Mouse (Mus musculus) embryo, embryonic 11 days (tissue): ENCODE data around the gene Gimap8.
"Not testable (repeated sequence)": the region's sequence is repeated elsewhere in the genome, so short reads cannot be mapped to it uniquely, and the experiment has no call there.

Experiments
- DNase-seq: peaks from one replicate; pipeline ENCODE4 v3.0.0-alpha.2; 2015

The Gimap8 gene

DNA sequence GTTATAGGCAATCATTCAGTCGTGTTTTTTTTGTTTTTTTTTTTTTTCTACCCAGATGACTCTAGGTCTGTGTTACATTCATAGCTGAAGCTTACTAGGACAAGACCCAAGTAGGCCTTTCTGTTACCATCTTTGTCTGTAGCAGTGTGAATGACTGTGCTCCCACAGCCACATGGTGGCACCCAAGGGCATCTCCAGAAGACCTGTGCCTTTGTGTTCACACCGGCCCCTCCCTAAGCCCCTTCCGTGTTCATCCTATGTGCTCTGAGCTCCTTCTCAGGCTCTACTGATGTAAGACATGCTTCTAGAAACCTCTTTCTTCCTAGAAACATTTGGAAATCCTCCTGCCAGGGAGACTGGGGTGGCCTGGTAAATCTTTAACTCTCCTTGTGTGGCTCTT lies at the start of gene Gimap8:
Gene Gimap8, plus strand, starts transcription at position 240 of the 400 bp plus-strand sequence.
- peak; percentile 39 for DNase-seq

DNA sequence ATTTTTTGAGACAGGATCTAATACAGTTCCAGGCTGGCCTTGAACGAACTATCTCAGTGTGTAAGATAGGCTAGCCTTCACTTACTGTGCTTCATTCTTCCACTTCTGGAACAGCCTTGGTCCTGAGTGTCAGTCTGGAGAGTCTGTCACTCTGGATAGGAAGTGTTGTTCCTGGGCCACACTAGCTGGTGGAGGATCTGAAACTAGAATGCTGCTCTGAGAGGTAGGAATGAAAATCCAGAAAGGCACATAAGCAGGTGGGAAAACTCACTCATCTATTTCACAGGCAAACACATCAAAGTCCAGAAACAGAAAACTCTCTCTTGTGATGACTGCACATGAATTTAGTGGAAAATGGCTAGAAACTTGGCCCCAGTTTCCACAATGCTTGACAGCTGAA lies 46.4 kb upstream of the Gimap8 start:
- no peak for DNase-seq

DNA sequence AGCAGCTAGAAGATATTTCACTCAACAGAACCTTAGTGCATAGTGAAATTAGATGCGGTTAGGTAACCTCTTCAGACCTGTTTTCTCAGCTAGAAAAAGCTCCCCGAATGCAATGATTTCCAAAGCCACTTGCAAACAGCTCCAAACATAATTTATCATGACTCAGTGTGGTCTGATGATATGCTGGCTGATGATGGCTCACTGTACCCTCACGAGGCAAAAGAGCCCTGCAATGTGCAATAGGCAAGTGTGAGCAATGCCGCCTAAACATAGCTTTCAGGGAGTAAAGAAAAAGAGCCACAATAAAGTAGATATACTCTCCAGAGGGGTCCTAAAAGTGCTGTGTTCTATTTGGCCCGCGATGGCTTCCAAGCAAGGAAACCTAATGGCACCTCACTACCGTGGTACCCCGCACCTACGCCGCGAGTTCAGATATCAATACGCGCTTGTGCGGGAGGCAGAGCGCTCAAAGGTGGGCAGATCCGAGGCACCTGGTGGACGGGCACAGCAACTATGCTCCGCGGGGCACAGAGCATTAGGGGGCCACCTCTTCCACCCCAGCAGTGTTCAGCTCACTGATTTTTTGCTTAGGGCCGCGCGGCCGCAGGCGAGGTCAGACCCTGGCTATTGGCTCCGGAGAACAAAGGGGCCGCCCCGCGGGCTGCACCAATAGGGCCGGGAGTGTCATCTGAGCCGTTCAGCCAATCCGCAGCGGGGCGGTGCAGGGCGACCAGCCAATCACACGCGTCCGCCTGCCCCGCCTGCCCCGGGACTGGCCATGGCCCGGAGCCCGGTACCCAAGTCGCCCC lies 45.6 kb upstream of the Gimap8 start, which contains the start of gene Zfp775:
Gene Zfp775, plus strand, starts transcription at position 793 of the 809 bp plus-strand sequence.
- peak; percentile 97 for DNase-seq

DNA sequence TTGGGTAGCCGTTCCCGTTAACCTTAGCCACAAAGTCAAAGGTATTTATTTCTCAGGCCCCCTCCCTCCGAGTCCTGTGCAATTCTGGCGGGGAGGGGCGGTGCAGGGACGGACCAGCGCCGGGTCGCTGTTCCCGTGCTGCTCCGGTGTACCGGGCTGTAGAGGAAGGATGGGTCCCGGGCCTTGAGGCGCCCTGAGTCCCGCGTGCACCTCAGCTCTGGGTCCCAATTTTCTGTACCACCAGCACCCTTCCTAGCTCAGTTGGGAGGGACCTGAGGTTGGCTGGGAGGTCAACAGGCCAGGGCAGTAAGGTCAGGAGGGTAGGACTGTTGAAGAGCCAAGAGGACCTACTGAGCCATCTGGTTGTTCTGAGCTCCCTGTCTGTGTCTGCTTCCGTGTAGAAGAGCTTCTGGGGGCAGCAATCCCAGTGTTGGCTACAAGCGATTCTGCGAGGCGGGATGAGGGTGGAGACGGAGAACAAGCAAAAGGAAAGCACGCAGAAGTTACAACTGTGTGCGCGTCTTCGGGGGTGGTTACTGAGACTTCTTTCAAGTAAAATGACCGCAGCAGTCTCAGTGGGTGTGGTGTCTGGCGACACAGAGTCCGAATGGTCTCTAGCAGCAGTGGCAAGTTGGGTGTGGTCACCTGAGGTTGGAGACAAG lies 44.8 kb upstream of the Gimap8 start:
- peak; percentile 50 for DNase-seq

DNA sequence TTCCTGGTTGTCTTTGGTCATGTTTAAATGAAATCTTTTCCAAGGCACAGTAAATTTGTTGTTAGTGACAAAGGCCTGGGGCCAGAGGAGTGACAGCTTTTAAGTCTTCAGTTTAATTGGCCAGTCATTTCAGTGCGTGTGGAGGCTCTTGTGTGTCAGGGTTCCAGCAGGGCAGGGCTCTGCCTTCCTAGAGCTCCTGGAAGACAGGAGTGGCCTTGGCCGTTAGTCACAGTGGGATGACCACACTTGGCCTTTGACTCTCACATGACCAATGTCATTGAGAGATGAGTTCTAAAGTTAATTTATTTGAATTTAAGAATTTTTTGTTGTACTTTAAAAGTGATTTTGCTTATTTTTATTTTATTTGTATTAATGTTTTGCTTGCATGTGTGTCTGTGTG lies 38.9 kb upstream of the Gimap8 start:
- DNase-seq, result no peak

DNA sequence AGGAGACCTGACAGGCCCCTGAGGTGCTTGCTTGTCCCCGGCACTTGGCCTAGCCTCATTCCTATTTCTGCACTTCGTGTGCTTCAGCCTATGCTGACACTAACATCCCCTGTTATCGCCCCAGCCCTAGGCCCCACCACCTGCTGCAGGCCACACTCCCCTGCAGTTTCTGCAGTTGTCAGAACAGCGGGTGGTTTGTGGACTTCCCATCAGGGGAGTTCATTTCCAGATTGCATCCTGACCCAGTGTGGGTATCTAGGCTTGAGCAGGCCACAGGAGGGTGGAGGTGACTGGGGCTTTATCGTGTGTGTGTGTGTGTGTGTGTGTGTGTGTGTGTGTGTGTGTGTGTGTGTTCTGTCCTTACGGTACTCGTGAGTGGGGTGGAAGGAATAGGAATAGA lies 37.5 kb upstream of the Gimap8 start:
- no peak for DNase-seq

DNA sequence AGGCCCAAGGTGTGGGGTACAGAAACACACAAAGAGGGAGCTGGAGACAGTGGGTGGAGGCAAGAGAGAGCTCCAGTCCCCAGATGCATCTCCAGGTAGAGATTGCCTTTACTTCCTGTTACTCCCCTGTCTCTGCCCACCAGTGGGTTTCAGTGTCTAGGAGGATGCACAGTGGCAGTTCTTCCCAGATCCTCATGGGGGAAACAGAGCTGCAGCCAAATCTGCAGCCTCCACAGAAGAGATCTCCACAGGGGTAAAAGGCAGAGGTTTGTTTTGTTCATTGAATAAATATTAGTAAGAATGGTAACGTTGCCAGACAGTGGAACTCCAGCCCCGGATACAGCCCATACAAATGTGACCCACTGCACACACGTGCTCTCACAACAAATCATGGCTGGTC lies 36.4 kb upstream of the Gimap8 start:
- no peak for DNase-seq

DNA sequence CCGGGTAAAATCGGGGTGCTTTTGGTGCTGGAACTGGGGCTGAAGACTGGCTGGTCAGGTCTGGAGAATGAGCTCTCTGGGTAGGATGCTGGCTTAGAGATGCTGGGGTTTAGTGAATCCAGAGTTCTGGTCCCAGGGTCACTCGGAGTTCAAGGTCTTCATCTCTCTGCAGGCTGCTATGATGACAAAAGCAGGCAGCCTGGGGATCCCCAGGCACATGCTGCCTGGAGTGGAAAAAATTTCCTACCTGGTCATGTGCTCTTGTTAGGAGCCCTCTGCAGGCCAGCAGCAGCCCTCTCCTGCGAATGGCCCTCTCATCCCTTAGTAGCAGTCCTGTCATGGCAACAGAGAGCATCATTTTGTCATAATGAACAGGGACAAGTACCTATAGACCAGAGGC lies 33.6 kb upstream of the Gimap8 start:
- no peak for DNase-seq

DNA sequence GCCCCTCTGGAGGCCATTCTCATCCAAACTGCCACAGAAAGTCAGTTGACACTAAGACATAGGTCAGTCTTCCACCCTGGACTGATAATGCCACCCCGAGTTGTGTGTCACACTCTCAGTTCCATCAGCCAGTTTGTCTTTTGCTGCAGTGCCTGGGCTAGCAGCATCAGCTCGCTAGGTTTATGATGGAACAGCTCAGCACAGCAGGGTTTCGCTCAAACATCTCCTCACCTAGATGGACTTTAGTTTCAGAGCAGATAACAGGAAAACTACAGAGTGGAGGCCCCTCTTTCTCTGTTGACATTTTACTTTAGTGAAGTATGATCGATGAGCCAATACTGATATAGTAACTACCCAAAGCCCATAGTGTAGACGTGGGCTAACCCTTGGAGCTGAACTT lies 32.3 kb upstream of the Gimap8 start:
- no peak for DNase-seq

DNA sequence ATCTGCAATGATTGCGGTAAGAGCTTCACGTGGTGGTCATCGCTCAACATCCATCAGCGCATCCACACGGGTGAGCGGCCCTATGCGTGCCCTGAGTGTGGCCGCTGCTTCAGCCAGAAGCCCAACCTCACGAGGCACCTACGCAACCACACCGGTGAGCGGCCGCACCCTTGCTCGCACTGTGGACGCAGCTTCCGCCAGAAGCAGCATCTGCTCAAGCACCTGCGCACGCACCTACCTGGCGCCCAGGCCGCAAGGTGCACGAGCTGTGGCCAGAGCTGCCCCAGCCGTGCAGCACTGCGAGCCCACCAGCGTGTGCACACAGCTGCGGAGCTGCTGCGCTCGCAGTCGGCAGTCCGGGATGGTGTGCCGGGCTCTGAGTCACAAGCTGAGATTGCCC lies 27.0 kb upstream of the Gimap8 start:
- no peak for DNase-seq

DNA sequence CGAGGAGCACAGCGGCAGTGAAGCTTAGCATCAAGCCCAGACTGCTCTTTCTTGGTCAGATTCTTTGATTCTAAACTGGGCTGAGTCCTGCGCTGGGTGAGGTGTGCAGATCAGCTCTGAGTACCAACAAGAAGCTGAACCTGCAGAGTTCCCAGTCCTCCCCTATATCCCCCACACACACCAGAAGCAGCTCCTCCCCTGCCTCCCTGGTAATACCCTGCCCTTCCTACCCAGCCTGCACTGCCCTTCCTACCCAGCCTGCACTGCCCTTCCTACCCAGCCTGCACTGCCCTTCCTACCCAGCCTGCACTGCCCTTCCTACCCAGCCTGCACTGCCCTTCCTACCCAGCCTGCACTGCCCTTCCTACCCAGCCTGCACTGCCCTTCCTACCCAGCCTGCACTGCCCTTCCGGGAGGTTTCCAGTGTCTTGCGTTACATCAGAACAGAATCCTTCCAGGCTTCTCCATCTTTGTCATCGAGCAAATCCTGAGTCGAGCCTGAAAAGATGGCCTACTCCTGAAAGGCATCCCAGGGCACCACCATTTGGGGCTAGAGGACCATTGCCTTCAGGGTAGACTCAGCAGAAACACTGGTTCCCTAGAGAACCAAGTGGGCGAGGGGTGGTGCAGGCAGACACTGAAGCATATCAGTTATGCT lies 24.7 kb upstream of the Gimap8 start:
- not testable (repeated sequence) for DNase-seq

DNA sequence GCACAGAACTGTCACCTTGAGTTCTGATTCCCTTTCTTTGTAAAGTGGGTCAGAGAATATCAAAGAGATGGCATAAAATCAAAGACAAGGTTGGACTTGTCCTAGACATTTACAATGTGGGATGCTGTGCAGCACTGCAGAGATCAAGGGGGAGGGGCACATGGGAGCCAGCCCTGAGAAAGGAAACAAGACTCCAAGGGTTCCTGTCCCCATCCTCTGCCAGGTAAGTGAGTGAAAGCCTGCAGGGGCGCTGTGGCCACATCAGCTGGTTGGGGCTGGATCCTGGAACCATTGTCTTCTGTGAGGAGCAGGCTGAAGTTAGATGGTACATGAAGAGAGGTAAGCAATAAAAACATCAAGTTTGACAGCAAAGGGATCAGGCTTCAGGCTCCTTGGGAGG lies 23.6 kb upstream of the Gimap8 start:
- DNase-seq, result no peak

DNA sequence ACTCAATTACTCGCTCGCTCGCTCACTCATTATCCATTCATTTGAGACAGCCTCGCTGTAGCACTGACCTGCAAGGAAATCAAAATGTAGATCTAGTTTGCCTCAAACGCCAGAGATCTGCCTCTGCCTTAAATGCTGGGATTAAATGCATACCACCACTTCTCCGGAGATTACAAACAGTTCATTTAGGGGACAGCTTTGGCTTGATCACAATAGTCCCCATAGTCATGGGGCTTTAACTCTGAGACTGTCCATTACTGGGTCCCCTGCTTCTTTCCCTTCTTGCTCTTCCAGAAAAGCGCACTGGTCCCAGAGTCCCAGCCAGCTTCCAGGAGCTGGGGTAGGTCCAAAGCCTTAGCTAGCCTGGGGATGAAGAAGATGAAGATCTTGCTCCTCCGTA lies 20.6 kb upstream of the Gimap8 start, which contains the start of gene AI854703:
Gene AI854703, plus strand, starts transcription at position 301 of the 400 bp plus-strand sequence.
- no peak for DNase-seq

DNA sequence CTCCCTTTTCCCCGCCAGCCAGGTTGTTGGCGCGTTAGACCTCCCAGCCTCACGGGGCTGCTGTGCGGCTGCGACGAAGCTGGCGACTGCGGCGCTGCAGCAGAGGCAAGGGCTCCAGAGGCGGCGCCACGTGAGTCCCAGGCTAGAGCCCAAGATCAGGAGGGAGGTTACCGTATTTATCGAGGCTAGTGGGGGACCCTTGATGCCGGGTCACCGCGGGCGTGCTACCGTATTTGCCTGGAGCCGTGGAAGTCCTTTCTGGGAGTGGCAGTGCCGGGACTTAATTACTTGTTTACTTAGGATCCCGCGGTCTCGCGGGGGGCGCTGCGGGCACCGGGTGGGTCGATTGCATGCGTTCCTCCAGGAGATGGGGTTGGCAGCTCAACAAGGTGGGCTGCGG lies 20.1 kb upstream of the Gimap8 start:
- peak; percentile 85 for DNase-seq

DNA sequence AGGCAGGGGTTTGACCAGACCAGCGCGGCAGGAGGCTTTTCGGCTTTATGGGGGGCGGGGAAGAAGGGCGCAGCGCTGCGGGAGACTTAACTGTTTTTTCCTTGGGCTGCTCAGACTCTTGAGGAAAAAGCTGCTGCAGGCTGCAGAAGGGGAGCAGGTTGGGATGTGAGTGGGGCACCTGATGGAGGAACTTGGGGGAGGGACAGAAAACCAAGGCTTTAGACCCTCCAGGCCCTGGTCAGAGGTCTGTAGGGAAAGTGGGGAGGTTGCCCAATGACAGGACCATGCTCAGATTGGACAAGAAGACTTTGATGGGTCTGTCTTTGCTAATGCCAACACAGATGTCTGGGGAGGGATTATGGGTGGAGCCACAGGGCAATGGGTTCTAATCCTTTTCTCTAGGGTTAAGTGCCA lies 19.5 kb upstream of the Gimap8 start:
- no peak for DNase-seq

DNA sequence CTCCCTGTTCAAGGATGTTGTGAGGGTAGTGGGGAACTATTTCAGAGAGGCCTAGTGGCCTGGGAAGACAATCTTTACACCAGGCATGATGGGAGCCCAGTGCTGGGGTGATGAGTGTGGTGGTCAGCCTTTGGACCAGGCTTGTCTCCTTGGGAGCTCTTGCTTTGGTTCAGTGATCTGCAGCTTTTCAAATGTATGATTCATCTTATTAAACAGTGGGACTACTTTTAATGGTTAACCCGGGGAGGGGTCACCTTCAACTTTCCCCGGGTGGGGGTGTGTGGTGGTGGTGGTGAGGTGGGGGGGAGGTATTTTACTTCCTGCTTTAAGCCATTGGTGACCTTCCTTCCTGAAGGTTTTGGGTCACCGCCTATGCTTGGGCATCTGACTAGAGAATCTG lies 18.7 kb upstream of the Gimap8 start:
- DNase-seq, result no peak

DNA sequence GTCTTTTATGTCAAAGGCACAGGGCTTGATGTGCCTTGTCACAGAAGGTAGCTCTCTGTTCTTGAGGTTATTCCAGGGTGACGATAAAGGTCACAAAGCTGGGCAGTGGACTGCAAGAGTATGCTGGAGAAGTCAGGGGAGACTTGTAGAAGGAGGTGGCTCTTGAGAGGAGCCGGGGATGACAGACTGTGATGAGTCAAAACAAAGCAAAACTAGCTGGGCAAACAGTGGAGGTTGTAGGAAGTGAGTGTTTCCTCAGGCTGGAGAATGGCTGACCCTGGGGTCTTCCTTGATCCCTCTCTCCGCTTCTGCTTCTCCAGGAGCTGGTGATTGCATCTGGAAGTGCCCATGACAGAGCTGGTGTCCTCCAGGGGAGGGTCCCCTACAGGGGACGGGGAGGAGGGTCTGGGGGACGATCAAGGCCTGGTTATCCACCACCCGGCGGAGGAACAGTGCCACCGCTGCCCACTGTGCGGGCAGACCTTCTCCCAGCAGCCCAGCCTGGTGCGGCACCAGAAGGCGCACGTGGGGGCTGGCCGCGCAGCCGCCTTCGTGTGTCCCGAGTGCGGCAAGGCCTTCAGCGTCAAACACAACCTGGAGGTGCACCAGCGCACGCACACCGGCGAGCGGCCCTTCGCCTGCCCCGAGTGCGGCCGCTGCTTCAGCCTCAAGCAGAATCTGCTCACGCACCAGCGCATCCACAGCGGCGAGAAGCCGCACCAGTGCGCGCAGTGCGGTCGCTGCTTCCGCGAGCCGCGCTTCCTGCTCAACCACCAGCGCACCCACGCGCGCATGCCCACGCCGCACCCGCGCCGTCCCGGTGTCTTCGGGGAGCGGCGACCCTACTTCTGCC lies 18.0 kb upstream of the Gimap8 start:
- DNase-seq, result peak; percentile 62

DNA sequence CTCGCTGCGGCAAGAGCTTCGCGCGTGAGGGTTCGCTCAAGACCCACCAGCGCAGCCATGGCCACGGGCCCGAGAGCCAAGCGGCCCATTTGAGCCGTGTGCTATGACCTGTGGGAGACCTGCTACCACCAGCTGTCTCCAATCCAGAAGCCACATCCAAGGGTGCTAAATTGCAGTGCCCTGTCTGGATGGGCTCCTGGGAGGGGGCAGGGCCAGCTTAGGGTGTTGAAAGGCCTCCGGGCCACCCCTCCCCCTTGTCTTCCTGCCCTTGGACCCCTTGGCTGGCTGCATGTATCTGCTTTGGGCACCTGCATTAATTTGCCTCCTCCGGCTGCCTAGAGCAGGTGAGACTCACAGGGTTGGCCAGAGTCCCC lies 17.4 kb upstream of the Gimap8 start:
- DNase-seq, result no peak

DNA sequence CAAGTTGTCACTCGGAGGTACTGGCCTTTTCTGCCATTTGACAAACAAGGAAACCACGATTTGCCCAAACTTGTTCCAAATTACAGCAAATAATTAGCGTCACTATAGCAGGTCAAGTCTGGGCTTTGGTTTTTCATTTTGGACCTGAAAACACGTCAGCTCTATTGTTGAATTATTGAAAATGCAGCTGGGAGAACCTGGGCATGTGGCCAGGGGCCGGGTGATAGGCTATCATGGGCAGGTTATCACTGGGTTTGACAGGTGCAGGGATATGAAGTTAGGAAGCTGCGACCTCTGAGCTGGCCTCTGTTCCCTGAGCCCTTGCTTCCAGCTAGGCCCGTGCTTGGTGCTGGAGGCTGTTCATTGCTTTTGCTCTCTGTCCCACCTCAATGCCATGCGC lies 16.2 kb upstream of the Gimap8 start:
- no peak for DNase-seq

DNA sequence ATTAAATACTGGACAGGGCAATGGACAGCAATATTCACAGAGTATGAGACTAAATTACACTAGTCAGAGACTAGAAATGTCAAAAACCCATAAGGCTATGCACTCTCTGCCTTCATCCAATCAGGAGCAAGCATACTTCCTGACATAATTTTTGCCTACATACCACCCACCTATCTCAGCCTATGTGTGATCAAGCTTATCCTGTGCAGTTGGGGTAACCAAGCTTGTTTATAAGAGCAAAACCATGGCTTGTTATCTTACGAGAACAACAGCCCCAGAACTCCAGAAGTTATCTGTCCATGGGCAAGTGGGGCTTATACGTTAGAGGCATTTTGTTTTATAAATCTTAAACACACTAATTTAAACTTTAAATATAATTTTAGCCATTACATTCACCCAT lies 11.9 kb upstream of the Gimap8 start:
- DNase-seq, result no peak

DNA sequence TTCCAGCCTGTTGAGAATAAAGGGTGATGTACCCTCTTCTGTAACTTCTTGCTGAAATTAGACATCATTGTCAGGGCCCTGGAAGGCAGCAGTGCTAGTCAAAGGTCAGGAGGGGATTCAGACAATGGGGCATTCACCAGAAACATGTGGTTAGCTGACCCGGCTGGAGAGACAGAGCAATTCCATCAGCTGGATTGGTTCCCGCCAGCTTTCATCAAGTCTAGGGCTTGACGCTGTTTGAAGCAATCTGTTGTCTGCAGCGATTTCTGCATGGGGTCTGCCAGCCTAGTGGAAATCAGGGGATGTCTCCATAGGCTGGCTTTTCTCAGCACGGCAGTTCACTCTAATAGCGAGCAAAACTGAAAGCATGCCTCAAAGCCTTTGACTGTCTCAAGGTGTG lies 10.5 kb upstream of the Gimap8 start:
- peak; percentile 41 for DNase-seq

DNA sequence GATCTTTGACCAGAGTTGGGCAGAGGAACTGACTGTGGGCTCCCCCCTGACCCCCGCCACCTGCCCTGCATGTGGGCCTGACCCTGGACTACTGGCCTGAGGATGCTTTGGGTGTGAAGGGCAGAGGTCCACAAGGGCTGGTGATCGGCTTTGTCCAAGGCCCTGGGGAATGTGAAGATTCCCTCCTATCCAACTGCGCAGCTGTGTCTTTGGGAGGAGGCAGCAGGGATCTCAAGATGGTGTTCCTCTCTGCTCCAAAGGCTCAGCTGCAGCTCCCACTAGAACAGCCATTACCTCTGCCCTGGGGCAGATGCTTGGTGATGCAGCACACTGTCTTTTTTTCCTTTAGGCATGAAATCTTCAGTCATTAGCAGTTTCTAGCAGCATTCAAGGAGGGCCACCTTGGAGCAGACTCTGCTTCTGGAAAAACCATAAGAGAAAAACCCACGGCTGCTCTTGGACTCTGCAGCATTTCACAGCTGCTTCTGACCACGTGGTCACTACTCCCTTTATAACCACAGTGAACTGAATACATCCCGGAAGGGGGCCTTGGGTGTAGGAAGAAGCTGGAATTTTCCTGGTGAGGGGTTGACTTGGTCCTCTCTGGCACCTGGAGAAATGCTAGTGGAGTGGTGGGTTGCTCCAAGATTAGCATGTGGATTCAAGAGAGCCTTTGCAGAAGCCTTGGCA lies 9.1 kb upstream of the Gimap8 start:
- DNase-seq, result no peak
